Mouse (Mus musculus): ENCODE results near the gene Elmsan1.

GRCm38 (mm10) chr12:84172216-84172615 is 46.5 kb downstream of the Elmsan1 start:
- TF ChIP-seq CTCF (IDR thresholded peaks at IDR 0.05; ENCODE audit: extremely low read depth, insufficient read length, insufficient replicate concordance, low read depth, low read length), result no peak
- TF ChIP-seq POLR2A (IDR thresholded peaks at IDR 0.05; ENCODE audit: low read depth, low read length), result no peak
